Mouse (Mus musculus) bone marrow, adult 2 months (tissue): Measurements from ENCODE around the gene Gsk3a.

Experiments used
- CTCF ChIP-seq: fragments of 200-500 bp; IDR thresholded peaks from 2 replicates; pipeline ENCODE4 v1.5.1; 2011; ENCODE audit warnings: low read length, control low read depth; ENCODE audit not compliant: control insufficient read depth, insufficient read depth
- POLR2A ChIP-seq: fragments of 200-500 bp; IDR thresholded peaks from 2 replicates; pipeline ENCODE4 v1.6.1; 2011; ENCODE audit warnings: low read depth, mild to moderate bottlenecking, control low read depth, low read length, borderline replicate concordance; ENCODE audit not compliant: control insufficient read depth

DNA sequence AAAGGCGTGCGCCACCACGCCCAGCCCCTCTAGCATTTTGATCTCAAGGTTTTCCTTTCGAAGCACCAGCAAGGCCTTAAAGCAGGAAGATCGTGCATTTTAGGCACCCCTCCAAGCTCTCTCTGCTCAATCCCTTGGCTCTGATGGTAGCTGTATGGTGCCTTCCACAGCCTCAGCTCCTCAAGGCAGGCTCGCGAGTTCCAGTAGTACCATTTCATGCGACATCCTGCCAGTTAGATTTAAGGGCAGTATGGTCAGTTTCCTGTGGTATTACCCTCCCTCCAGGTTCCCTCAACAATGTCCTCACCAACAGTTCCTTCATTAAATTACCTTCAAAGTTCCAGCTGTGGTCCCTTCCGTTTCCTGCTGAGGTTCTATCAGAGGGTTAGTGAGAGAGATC is 41.5 kb downstream of the Gsk3a start:
- TF ChIP-seq CTCF = no peak
- no peak for TF ChIP-seq POLR2A
